Mouse (Mus musculus) granulocyte monocyte progenitor cell, adult 5-6 weeks (primary cell): ENCODE measurements around the gene Tek. TPM values are rescaled to one million over a fixed set of nuclear protein-coding genes. Genes with fewer than 3 reads are reported as not detected.
A peak's percentile ranks its signal among the peaks of the same experiment; 100 is the strongest.
"Not testable (repeated sequence)": the region's sequence is repeated elsewhere in the genome, so short reads cannot be mapped to it uniquely, and the experiment has no call there.

Source experiments
- ATAC-seq: replicated peaks from 2 replicates; pipeline ENCODE4 v1.8.0; 2016; ENCODE audit warnings: mild to moderate bottlenecking, moderate TSS enrichment, inconsistent platforms; ENCODE audit not compliant: poor library complexity, severe bottlenecking
- total RNA-seq, 2 experiments: library from RNA; stranded (forward) in 1 of 2; stranded (reverse) in 1 of 2; fragments of 200-712, 200-1000 nt in 1 of 2; fragments of >200 nt in 1 of 2; fragmentation: Nextera tagmentation in 1 of 2; gene quantifications; 2 replicates each; pipeline ENCODE4 v1.2.3; 2014 to 2017

Tek gene
- total RNA-seq (2014; fragmentation: Nextera tagmentation) (0.26 and 0.84 TPM in 2 replicates), total RNA-seq (2017) (0.36 and 4.4 TPM in 2 replicates)

DNA sequence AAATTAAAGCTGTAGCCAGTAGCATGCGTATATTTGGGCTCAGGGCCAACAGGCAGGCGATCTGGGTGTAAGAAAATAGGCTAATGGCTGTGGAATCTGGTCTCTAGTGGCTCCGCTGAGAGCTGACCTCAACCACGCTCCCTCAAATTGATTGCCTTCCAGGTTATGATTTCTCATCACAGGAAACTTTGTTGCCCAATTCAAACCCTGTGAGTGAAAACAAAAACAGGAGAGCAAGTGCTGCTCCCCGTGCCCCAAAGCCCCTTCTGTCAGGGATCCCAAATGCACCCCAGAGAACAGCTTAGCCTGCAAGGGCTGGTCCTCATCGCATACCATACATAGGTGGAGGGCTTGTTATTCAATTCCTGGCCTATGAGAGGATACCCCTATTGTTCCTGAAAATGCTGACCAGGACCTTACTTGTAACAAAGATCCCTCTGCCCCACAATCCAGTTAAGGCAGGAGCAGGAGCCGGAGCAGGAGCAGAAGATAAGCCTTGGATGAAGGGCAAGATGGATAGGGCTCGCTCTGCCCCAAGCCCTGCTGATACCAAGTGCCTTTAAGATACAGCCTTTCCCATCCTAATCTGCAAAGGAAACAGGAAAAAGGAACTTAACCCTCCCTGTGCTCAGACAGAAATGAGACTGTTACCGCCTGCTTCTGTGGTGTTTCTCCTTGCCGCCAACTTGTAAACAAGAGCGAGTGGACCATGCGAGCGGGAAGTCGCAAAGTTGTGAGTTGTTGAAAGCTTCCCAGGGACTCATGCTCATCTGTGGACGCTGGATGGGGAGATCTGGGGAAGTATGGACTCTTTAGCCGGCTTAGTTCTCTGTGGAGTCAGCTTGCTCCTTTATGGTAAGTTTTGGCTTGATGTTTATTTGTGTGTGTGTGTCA lies at the start of gene Tek:
Gene Tek (plus strand): TSS at position 452 of the 894 bp plus-strand sequence.
- peak; percentile 46 for ATAC-seq

DNA sequence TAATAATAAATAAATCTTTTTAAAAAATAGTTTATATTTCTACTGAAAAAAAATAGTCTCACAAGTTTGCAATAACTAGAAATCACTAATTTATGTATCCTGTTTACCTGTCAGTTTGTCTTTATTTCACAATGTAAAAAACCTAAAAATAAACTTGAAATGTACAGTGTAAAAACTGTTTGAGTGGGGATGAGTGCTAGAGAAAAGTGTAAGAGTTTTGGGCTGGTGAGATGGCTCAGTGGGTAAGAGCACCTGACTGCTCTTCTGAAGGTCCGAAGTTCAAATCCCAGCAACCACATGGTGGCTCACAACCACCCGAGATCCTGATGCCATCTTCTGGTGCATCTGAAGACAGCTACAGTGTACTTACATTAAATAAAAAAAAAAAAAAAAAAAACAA lies 49.3 kb upstream of the Tek start:
- not testable (repeated sequence) for ATAC-seq

DNA sequence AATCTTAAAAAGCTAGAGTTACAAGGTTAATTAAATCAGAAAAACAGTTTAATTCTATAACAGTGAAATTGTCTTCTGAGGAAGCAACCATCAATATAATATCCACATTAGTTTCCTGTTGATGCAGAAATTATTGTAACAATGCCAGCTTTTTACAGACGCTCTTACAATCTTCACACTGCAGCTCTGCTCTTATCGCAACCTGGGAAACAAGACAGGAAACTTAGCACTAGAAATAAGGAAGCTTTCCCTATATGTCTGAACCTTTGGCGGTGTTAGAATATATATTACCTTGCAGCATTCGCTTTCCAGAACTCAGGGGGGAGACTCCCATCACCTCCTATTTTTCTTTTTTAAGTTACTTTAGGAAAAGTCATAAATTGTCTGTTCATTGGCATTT lies 48.0 kb upstream of the Tek start:
- ATAC-seq: no peak

DNA sequence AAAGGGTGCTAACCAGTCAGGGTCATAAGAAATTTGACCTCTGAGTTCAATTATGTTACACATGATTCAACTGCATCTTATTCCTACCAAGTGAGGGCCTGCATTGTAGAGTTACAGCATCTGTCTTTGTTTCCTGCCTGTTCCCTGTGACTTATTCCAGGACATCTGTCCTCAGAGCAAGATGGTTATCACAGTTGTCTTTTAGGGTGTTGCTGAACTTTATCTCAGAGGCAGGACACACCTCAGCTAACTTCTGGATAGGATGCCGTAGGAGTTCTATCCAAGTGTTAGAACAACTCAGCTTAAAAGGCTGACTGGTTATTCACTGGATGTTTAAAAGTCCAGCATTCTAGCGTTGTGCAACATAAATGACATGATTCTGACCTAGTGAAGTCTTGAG lies 46.9 kb upstream of the Tek start:
- ATAC-seq: no peak

DNA sequence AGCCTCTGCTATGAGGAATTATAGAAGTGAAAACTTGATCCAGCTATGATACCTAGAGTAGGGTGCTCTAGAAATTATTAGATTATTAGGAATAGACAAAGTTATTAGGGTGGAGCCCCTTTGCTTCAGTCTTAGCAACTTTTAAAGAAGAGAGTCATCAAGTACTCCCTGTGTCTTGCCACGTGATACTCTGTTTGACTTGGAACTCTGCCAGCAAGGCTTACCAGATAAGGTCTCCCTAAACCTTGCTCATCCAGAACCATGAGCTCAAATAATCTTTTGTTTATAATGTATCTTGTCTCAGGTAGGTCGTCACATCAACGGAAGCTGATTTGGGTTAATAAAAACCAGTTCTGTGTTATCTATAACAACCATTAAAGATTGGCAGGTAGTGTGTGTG lies 42.7 kb upstream of the Tek start:
- no peak for ATAC-seq

DNA sequence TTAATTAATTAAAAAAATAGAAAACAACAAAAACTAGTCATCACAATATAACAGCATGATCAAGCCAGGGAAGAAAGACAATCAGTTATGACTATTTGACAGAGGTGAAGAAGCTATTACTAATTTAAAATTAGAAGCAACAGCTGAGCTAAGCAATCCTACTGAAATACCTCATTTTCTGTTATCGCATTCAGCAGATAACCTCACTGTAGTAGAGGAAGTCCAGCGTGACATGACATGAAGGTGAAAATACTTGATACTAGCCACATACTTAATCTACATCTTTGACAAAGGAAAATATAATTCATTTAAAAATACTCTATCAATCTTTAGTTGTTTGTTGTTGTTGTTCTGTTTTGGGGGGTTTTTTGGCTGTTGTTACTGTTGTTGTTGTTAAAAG lies 28.1 kb upstream of the Tek start:
- no peak for ATAC-seq

DNA sequence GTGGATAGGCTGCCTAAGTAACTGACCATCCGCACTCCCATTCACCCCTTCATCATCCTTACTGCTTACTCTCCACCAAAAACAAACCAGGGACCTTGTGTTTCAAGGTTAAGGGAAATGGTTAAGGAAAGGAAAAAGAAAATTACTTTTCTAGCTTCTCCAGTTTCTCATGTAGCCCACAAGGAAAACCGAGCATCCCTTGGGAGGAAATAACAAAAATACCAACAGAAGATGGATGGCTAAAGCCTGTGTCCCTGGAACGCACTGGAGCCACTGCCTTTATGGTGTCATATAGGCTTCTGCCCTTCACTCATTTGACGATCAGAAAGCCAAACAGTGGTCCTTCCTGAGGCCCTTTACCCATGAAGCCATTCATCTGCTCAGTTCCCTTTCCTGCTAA lies 27.7 kb upstream of the Tek start:
- no peak for ATAC-seq

DNA sequence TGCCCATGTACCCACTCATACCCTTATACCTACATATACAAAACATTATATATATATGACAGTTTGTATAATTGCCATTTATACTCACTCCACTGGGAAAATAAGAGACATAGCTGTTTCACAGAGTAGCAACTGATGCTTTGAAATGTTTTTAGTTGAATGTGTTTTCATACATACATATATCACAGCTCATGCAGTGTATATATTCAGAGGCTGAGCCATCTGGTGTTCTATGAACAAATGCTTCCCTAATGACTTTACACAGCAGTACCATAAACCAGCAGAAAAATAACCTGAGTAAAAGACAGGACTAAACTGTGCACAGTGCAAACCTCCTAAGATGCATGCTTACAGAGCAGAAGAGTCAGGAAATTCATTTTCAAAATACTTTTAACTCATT lies 25.3 kb upstream of the Tek start:
- no peak for ATAC-seq

DNA sequence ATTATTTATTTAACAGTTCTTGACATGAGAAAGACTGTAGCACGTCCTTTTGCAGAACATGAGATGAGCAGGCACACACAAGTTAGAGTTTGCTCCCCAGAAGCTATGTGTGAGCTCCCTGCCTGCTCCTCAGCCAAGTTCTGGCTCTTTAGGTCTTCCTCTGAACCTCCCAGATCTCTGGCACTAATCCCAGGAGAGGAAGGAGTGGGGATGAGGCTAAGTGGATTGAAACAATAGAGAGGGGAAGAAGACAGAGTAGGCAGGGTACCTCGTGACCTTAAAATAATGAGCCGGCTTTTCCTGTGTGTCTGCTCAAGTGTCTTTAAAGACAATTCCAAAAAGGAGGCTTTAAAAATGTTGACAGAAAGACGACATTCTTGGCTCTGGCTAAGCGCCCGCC lies 23.9 kb upstream of the Tek start:
- ATAC-seq: no peak

DNA sequence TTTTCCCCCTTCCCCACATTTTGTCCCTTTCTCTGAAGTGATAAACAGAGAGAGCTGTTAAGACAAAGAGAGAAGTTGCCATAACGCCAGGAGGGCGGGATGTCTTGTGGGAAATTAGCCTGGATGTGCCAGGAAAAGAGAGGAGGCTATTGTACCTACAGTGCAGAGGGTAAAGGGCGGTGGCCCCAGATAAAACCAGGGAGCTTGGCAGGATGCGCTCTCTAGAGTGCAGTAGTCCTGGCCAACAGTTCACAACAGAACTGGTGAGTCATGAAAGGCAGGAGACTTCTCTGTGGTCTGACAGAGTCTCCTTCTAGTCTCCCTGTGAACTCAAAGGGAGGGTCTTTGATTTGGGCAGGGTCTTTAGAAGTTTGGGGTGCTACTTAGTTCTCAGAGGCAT lies 13.3 kb upstream of the Tek start:
- ATAC-seq: no peak

DNA sequence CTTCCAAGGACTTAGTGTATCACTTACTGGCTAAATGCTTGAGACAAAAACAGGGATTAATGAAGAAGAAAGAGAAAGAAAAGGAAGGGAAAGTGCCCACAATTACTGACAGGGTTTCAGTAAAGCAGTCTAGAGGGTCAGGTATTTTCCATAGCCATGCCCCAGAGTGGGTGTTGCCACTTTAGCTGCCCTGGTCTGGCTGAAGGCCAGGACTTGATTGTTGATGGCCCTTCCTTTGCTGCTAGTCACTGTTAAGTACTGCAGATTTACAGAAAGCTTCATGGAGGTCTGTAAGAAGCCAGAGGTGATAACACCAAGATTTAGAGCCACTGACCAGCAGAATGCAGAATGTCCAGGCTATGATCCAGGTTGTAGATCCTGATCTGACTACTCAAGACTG lies 6.4 kb upstream of the Tek start:
- no peak for ATAC-seq

DNA sequence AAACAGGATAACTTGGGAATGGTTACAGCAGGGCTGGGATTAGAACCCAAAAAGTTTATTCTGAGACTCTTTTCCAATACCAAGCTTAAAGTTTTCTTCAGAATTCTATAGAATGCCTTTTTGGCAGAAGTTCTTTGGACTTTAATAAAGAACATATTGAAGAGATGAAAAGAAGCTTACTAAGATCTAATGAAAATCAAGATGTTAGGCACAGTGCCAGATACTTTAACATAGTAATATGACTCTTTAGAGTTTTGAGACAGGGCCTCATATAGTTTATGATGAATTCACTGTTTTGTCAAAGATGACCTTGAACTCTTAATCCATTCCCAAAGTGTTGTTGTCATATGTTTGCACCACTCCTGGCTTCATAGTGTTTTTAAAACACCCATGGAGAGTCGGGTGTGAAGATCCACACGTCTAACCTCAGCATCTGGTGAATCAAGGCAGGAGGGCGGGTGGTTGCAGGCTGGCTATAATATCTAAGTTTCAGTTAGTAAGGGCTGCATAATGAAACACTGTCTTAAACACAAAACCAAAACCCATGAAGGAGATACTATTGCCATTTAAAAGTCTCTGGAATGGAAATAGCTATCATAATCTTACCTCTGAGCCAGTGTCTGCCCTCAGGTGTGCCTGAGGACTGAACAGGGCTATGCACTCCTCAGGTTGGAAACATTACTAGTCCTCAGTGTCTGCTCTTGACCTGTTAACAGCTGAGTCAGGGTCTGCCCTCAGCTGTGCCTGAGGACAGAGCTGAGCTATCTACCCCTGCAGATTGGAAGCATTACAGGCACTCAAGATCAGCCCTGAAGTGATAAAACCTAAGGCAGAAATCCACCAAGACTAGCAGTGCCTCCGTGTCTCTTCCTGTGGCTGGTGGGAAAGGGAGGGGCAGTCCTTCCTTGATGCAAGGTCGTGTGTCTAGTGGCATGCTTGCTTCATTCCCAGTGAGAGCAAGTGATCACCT lies 1.5 kb upstream of the Tek start:
- no peak for ATAC-seq

DNA sequence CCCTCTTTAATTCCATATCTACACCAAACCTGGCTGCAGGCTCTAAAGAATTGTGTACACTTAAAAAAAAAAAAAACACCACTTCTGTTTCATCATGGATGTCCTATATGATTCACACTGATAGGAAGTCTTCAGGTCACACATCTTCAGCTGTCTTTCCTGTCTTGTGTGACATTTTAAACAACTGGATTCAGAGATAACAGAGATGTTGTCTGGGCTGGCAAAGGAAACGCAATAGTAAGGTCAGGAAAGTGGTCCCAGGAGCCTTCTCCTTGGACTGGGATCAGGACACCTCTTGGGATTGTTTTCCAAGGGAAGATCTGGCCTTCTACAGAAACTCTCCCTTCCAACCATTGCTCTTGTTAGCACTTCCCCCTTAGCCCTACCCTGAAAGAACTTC lies 2.7 kb downstream of the Tek start:
- ATAC-seq: no peak

DNA sequence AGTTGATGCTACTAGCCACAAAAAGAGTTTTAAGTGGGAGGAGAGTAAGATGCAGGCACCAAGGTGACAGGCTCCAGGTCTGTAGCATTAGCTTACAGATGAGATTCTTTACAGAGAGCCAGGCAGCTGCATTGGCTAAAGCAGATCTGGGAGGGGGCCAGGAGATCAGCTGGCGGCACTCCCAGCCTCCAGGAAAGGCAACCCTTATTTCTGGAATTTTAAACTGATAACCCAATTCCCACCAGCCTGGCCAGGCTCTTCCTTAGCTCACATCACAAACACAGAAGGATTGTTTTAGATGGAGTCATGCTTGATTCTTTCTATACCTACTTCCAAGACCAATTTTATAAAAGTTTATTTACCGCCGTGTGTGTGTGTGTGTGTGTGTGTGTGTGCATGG lies 6.7 kb downstream of the Tek start:
- ATAC-seq: no peak

DNA sequence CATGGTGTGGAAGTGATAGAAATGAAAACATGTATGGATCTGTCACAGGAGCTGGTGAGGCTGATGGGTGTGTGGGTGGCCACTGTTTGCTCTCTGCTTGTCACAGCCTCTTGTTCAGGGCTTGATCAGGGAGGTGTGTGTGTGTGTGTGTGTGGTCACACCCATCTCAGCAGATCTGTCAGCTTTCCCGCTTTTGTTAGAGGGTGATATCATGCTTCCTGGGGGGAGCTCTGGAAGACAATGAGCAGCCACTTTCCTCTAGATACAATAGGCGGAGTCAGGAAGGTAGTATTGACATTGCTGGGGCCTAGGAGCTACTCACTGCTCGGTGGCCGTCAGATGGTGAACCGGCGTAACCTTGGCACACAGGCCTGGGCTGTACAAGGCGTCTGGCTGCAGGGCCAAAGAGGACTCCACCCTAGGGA lies 7.3 kb downstream of the Tek start:
- no peak for ATAC-seq

DNA sequence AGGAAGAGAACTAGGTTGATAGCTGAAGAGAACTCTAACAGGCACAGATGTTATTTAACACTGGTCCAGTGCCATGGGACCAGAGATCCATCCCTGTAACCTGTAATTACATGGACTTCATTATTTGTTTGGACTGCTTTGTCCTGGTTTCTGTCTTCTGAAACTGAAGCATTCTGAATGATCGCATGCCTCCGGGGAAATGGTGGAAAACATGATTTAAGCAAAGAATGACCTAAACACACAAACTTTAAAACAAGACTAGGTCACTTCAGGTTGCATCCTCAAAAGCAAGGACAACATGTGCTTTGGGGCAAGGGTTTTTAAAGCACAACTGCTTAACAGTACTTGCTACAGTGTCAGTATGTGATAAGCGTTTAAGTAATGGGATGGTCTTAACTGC lies 8.2 kb downstream of the Tek start:
- no peak for ATAC-seq

DNA sequence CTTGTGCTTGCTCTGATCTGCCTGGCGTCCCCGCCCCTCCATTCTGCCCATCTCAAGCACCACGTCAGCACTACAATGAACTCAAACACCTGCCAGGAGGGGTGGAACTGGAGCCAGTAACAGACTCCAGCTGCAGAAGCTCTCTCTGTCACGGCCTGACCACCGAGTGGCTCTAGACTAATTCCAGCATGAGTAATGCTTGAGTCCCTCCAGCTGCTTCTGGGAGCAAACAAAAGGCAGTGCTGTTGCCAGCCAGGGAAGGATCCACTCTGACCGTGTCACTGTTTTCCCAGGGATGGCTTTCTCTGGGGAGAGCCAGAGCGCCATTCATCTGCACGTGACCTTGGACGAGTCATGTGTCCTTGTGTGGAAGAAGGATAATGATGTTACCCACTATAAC lies 13.4 kb downstream of the Tek start:
- no peak for ATAC-seq

DNA sequence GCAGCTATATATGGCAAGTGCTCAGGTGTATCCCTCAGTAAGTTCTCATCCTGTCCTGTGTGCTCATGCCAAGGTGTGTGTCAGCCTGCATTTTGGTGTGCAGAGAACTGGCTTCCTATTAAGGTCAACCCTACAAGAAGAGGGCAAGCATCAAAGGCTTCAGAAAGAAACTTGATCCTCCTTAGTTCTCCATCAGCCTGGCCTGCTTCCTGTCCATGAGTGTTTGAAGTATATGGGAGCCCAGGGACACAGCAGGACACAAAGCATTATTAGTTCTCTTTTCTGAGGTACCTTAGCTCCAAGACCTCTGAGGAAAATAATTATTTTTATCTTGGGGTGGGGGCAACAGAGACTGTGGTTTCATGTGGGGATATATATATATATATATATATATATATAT lies 26.1 kb downstream of the Tek start:
- no peak for ATAC-seq

DNA sequence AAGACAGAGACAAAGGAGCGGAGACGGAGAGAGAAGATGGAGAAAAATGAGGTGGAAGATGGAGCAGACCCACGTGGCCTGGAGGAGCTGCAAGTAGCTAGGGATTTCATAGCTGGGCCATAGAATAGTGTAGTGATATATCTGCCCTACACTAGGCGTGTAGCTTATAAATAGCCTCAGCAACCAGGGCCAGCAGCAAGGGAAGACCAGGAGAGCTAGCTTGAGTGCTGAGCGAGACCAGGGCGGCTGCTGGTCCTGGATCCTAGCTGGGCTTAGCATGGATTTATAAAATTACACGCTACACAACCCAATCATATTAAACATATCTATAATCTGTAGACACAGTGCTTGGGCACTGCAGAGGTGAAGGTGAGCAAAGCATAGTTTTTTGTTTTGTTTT lies 27.1 kb downstream of the Tek start:
- ATAC-seq: no peak

DNA sequence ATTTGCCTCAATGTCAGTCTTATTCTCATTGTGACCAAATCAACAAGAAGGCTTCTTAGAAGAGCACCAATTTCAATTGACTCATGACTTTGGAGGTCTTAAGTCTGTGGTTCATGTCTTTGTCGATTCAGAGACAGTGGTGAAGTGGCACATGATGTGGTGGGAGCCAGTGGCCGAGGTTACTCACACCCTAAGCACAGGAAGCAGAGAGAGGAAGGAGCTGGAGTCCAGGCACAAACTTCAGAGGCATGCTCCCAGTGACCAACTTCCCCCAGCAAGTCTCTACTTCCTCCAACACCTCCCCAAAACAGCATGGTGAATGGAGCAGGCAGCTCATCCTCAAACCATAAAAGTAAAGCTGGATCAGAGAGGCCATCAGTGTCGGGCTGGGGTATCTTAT lies 29.5 kb downstream of the Tek start:
- ATAC-seq: peak; percentile 61

DNA sequence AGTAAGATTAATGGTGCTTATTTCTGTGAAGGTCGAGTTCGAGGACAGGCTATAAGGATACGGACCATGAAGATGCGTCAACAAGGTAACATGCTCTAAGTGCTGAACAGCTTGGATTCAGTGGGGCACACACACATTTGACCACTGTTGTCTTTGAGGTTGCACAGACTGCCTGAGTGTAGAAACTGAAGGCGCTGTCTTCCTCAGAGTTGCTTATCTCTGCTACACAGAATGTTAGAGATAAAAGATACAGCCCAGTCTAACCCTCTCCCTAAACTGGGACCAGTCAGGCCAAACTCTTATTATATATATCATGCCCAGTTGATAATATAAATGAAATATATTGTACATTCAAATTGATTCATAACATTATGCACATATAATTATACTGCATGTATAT lies 42.0 kb downstream of the Tek start:
- no peak for ATAC-seq
